Mouse (Mus musculus): Measurements from ENCODE around the gene Prickle2.

DNA sequence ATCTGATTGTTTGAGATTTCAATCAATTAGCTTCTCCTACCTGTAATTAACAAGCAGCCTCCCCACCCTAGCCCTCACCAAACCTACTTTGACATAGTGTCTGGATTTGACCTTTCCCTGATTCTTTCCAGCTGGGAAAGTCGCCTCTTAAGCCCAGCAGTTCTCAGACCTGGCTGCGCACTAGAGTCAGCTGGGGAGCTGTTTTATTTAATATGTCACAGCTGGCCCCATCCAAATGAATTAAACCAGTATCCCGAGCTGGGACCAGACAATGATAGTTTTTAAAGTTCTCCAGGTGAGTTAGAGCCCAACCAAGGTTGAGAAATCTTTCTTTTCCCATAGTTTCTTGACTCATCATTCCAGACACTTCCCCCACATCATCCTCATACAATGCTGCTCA lies 9.9 kb upstream of the Prickle2 start:
- no peak for TF ChIP-seq CTCF (IDR thresholded peaks at IDR 0.05; ENCODE audit: low read depth)
- TF ChIP-seq EP300 (IDR thresholded peaks at IDR 0.05; ENCODE audit: low read depth): no peak

Data from heart, postnatal 0 days (tissue).